Mouse (Mus musculus) retina, embryonic 14.5 days (tissue): Measurements from ENCODE around the gene Spint1.

Experiments used
- DNase-seq: peaks from one replicate; pipeline ENCODE4 v3.0.0-alpha.2; 2015; ENCODE audit warnings: low spot score

Spint1 gene

GRCm38 (mm10) chr2:119293311-119293710 is 56.1 kb downstream of the Spint1 start:
- DNase-seq, result no peak

- no peak for DNase-seq
These were observed 56.7 kb downstream of the Spint1 start for GRCm38 (mm10) chr2:119293776-119294390.

- DNase-seq, result no peak
These were observed 57.2 kb downstream of the Spint1 start for GRCm38 (mm10) chr2:119294411-119294810.

GRCm38 (mm10) chr2:119296756-119297155 is 59.6 kb downstream of the Spint1 start:
- no peak for DNase-seq

GRCm38 (mm10) chr2:119297506-119297905 is 60.3 kb downstream of the Spint1 start:
- DNase-seq, result no peak

GRCm38 (mm10) chr2:119298330-119298729 is 61.2 kb downstream of the Spint1 start:
- DNase-seq, result peak; percentile 81

- DNase-seq, result no peak
These were observed 61.7 kb downstream of the Spint1 start for GRCm38 (mm10) chr2:119298839-119299238.
